Mouse (Mus musculus) erythroblast, embryonic 14.5 days (primary cell): ENCODE measurements at regions not wholly inside any gene's neighbourhood (a gene's known extent, or its start where the extent isn't known, plus 50 kb on each side); places are given as distances from the start of the nearest gene placed in this dataset.
A peak's percentile ranks its signal among the peaks of the same experiment; 100 is the strongest.
"Not testable (repeated sequence)": the region's sequence is repeated elsewhere in the genome, so short reads cannot be mapped to it uniquely, and the experiment has no call there.

Experiments
- H3K27me3 ChIP-seq: 2 replicates; pipeline ENCODE4 v1.6.1; 2012; ENCODE audit warnings: inconsistent platforms; ENCODE audit not compliant: control insufficient read depth
- H3K36me3 ChIP-seq: 2 replicates; pipeline ENCODE4 v1.6.1; 2012; ENCODE audit warnings: mild to moderate bottlenecking, inconsistent platforms; ENCODE audit not compliant: control insufficient read depth
- H3K4me1 ChIP-seq: 2 replicates; pipeline ENCODE4 v1.6.1; 2012; ENCODE audit warnings: inconsistent platforms; ENCODE audit not compliant: control insufficient read depth
- H3K4me3 ChIP-seq: replicated peaks from 2 replicates; pipeline ENCODE3; 2012; ENCODE audit warnings: moderate library complexity, mild to moderate bottlenecking, inconsistent platforms
- H3K9me3 ChIP-seq: 2 replicates; pipeline ENCODE4 v1.6.1; 2012; ENCODE audit warnings: low read length, inconsistent platforms, mixed read lengths; ENCODE audit not compliant: control insufficient read depth
- GATA1 ChIP-seq: IDR thresholded peaks from 2 replicates; pipeline ENCODE4 v1.6.1; 2012; ENCODE audit warnings: low read length, inconsistent platforms, mixed read lengths
- TAL1 ChIP-seq: IDR thresholded peaks from 3 replicates; pipeline ENCODE4 v1.6.1; 2012; ENCODE audit warnings: low read length, inconsistent platforms, mixed read lengths

DNA sequence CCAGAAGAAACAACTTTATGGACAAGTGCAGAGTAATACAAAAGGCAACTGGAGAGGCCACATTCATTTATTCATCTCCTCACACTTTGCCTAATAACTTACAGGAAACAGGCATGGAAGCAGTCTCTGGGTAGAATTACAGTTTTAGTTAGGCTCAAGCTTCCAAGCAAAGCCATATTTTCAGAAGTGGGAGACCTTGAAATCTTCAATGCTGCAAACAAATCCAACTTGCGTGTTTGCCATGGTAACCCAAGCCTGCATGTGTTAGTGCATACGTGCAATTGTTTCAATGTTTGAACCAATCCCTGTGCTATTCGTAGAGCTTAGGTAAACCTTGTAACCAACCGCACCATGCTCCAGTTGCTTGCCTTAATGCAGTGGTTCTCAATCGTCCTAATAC is 256.3 kb upstream of the Atp10a start:
- Histone ChIP-seq H3K4me3 (peak overlapping the region; percentile 61), H3K36me3 (no peaks in the 10 kb centered on the region), H3K27me3 (no peaks in the 10 kb centered on the region), H3K4me1 (peaks cover 15% of the 10 kb centered on the region), H3K9me3 (no peaks in the 10 kb centered on the region)
- TF ChIP-seq GATA1, result no peak

DNA sequence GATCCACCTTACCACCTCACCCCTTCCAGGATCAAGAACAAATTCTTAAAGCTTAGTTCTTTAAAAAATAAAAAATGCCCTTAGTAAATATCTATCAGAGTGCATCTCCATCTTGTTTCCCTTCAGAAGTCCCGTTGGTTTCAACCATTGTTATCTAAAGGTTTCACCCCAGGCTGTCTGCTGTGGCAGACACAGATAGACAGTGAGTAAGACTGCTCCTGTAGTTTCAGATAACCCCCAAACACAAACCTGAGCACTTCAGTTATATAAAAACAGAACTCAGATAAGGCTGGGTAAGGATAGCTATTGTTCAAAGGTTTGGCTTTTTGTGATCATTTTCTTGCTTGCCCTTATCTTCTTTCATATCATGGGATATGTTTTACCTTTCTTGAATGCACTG is 255.4 kb upstream of the Atp10a start:
- H3K9me3 ChIP-seq, result no peaks in the 10 kb centered on the region
- no peak overlapping the region for H3K4me3 ChIP-seq
- no peak for TF ChIP-seq GATA1
- no peaks in the 10 kb centered on the region for H3K36me3 ChIP-seq
- H3K4me1 ChIP-seq, result peaks cover 15% of the 10 kb centered on the region
- no peaks in the 10 kb centered on the region for H3K27me3 ChIP-seq

DNA sequence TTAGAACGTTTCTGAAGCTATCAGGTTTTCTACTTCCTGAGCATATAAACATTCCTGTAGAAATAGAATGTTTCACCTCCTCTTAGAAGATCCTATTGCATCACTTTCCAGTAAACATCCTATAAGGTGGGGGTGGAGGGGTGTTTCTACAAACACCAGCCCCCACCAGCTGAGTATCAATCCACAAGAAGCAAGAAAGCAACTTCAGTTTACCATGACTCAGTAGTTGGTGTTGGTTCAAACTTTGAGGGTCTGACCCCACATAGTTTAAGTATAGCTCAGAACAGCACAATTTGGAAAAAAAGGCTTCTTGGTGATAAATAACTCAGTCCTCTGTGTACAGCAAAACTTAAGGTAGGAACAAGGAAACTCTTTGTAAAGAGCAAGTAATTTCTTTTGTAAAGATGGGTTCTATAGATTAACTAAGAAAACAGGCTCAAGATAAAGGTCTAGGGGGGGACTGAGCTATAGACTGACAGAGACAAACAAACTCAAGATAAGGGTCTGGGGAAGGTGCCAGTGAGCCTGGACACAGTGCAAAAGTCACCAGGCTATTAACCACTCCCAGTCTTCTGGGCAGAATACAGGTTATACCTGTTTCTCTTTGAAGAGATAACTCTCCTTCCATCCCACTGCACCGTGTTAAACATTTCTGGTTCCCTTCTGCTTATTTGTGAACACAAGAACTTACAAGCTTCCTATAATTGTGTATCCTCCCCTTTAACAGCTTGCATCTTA is 218.9 kb upstream of the Atp10a start:
- TF ChIP-seq TAL1 (no peak), GATA1 (no peak)
- H3K4me3 ChIP-seq, result no peak overlapping the region
- H3K36me3 ChIP-seq, result no peaks in the 10 kb centered on the region
- H3K4me1 ChIP-seq, result no peaks in the 10 kb centered on the region
- H3K9me3 ChIP-seq, result no peaks in the 10 kb centered on the region
- no peaks in the 10 kb centered on the region for H3K27me3 ChIP-seq

DNA sequence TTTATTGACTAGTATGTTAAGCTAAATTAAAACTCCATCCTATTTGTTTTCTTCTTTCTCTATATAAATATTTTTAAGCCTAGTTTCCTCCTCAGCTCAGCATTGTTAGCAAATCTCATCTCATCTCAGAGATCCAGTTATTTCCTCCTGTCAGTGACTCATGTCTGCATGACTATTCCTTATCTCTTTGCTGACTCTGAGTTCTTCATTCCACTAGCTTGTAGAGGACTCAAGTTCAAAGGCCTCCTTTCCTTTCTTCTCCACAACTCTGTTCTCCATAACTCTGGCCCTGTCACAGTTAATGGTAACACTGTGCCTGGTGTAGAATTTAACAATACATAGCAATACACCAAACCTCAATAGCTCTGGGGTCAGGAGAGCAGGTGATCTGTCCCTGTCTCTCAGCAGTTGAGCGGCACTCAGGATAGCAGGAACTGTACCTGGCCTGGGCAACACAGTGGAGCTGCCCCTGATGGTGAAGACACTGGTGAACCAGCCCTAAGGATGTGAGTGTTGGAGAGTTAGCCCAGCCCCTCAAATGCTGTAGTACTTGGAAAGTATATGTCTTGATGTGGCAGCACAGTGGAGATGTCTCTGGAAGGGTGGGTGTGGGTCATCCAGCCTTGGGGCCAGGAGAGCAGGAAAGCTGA is 213.3 kb upstream of the Atp10a start:
- Histone ChIP-seq H3K4me1 (no peaks in the 10 kb centered on the region), H3K9me3 (no peaks in the 10 kb centered on the region), H3K4me3 (no peak overlapping the region), H3K36me3 (no peaks in the 10 kb centered on the region), H3K27me3 (no peaks in the 10 kb centered on the region)
- no peak for TF ChIP-seq GATA1
- TF ChIP-seq TAL1, result no peak

DNA sequence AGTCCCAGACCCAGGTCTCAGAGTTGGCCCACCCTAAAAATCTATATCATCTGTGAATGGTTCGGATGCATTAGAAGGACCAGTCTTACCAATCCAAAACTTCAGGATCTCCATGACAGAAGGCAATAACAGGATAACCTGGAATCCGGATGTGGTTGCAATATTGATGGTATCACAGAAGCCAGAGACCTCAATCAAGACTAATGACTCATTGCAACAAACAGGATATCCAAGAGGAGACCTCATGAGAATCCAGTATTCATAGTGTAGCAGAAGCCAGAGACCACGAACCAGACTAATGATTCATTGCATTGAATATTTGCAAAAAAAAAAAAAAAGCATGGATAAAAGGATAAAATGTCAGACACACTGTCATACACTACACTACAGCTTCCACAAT is 212.7 kb upstream of the Atp10a start:
- TF ChIP-seq GATA1, result no peak
- no peak for TF ChIP-seq TAL1
- H3K27me3 ChIP-seq, result no peaks in the 10 kb centered on the region
- H3K36me3 ChIP-seq, result no peaks in the 10 kb centered on the region
- H3K4me3 ChIP-seq, result no peak overlapping the region
- no peaks in the 10 kb centered on the region for H3K4me1 ChIP-seq
- H3K9me3 ChIP-seq, result no peaks in the 10 kb centered on the region

DNA sequence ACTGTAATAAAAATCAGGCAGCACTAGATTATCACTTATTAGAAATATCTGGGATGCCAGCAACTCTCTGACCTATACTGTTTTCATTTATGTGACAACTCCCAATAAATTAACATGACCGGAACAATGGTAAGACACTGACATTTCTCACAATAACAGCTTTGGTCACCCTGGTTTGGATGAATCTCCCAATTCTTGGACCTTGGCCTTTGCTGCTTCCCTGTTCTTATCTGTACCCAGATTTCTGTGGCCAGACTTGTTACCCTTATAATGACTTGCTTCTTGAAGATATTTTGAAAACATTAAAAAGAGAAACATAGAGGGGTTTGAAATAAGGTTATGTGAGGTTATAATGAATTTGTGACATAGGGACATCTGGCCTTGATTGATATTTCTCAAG is 210.2 kb upstream of the Atp10a start:
- no peak for TF ChIP-seq TAL1
- TF ChIP-seq GATA1, result no peak
- Histone ChIP-seq H3K4me1 (no peaks in the 10 kb centered on the region), H3K9me3 (no peaks in the 10 kb centered on the region), H3K4me3 (no peak overlapping the region), H3K36me3 (no peaks in the 10 kb centered on the region), H3K27me3 (no peaks in the 10 kb centered on the region)

DNA sequence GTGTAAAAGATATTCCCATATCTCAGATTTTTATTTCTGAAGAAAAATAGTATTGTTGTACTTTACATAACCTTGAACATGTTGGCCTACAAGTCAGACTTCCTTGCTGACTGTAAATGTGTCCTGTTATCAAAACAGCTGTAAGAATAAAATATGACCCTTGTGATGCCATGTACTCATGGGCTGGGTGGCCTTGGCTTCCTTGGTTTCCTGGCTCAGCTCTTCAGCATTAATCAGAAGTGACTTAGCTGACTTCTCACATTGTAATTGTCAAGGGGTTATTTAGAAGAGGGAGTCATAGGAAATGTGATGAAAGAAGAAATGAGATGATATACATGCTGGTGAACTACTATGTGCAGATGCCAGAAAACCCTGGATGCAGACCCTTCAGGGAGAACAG is 209.7 kb upstream of the Atp10a start:
- no peak for TF ChIP-seq TAL1
- TF ChIP-seq GATA1, result no peak
- H3K4me1 ChIP-seq, result no peaks in the 10 kb centered on the region
- no peaks in the 10 kb centered on the region for H3K36me3 ChIP-seq
- no peak overlapping the region for H3K4me3 ChIP-seq
- H3K9me3 ChIP-seq, result no peaks in the 10 kb centered on the region
- no peaks in the 10 kb centered on the region for H3K27me3 ChIP-seq

DNA sequence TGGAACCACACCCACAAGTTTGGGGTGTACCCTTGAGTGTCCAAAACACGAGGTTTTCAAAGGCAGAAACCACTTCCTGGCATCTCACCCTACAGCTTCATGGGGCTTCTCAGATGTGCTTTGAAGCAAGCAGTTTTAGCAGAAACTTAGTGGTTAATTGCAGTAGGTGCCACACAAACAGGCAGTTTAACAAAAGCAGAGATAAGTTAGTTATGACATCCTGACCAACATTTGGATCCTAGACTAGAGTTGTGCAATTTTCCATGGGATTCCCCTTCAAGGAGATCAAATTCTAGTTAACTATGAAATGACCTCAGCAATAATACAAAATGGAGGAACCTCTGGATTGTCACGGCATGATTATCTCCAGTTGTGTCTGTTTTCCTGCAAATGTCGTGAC is 207.2 kb upstream of the Atp10a start:
- TF ChIP-seq GATA1, result no peak
- TF ChIP-seq TAL1, result no peak
- Histone ChIP-seq H3K4me1 (no peaks in the 10 kb centered on the region), H3K4me3 (no peak overlapping the region), H3K27me3 (no peaks in the 10 kb centered on the region), H3K9me3 (no peaks in the 10 kb centered on the region; the same call in 1 of the 2 replicates), H3K36me3 (no peaks in the 10 kb centered on the region)

DNA sequence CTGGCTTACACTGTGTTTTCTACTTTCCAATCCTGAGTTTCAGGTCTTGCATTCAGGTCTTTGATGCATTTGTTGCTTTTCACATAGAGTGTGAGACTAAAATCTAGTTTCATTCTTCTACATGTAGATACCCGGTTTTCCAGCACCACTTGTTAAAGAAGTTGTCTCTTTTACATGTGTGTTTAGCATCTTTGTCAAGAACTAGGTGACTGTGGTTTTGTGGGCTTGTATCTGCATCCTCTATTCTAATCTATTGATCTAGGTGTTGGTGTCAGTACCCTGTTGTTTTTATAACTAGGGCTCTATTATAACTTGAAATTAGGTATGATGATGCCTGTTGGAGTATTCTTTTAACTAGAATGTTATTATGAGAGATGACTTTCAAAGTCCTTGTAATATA is 204.0 kb upstream of the Atp10a start:
- Histone ChIP-seq H3K9me3 (no peaks in the 10 kb centered on the region; the same call in none of the 2 replicates), H3K27me3 (no peaks in the 10 kb centered on the region), H3K4me3 (no peak overlapping the region), H3K36me3 (no peaks in the 10 kb centered on the region), H3K4me1 (no peaks in the 10 kb centered on the region)
- TF ChIP-seq GATA1, result no peak
- no peak for TF ChIP-seq TAL1

DNA sequence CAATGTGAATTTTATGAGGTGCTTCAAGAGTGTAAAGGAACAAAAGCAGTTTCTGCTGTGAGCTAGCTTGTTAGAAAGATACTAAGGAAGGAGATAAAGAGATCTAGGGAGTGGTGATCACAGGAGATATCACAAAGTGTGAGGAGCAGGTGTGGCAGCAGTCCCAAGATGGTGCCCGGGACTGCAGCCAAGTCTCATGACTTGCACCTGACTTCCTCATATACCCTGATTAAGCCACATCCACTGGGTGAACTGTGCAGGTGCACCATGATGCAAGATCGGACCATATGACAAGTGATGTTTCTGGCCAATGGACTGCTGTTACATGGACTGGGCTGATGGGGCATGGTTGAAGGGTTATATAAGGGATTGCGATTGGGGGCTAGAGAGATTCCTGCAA is 197.8 kb upstream of the Atp10a start:
- not testable (repeated sequence) for H3K4me3 ChIP-seq, H3K9me3 ChIP-seq, H3K36me3 ChIP-seq

More for the DNA sequence above, 197.8 kb upstream of the Atp10a start:
- H3K27me3 ChIP-seq, H3K4me1 ChIP-seq: not testable (repeated sequence)
